Mouse (Mus musculus): Measurements from ENCODE around the gene C1qbp.

The C1qbp gene

GRCm38 (mm10) chr11:70973947-70974346 lies 8.9 kb downstream of the C1qbp start:
- no peak for DNase-seq (ENCODE audit: low spot score)

- DNase-seq (ENCODE audit: low spot score) = no peak
These were observed 10.2 kb downstream of the C1qbp start for GRCm38 (mm10) chr11:70972586-70972985.

DNA sequence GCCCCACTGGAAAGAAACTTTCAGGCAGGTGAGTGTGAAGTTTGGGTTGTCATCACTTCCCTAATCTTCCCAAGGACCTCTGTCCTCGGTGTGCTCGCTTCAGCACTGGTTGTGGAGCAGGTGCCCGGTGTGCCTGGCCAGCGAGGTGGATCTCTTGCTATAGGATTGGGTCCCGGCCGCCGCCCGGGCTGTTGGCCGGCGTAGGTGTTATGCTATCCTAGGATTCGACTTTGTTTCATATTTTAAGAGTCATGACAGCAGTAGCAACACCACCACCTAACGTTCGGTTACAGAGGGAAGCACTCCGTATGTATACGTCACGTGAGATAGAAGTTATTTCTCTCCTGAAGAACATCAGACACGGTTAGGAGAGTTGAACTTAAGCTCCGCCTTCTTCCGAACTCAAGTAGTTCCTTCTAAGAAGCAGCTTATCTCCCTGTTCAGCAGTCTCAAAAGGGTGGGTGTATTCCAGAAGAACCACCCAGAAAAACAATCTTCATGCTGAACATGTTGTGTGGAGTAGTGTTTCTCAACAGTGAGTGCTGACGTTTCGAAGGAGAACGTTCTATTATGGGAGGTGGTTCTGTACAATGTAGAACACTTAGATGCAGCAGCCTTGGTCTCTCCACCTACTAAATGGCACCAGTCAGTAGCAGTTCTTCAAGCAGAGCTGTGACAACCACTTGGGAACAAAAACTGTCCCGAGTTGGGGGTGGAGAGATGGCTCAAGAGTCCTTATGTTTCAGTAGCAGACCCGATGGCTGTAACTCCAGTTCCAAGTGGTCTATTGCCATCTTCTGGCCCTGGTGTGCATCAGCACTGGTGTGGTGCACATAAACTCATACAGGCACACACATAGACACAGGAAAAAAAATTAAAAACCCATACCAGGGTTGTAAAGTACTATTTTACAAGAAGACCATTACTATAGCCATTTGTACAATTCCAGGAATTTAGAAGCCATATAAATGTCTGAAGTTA lies 12.0 kb downstream of the C1qbp start:
- no peak for DNase-seq (ENCODE audit: low spot score)

DNA sequence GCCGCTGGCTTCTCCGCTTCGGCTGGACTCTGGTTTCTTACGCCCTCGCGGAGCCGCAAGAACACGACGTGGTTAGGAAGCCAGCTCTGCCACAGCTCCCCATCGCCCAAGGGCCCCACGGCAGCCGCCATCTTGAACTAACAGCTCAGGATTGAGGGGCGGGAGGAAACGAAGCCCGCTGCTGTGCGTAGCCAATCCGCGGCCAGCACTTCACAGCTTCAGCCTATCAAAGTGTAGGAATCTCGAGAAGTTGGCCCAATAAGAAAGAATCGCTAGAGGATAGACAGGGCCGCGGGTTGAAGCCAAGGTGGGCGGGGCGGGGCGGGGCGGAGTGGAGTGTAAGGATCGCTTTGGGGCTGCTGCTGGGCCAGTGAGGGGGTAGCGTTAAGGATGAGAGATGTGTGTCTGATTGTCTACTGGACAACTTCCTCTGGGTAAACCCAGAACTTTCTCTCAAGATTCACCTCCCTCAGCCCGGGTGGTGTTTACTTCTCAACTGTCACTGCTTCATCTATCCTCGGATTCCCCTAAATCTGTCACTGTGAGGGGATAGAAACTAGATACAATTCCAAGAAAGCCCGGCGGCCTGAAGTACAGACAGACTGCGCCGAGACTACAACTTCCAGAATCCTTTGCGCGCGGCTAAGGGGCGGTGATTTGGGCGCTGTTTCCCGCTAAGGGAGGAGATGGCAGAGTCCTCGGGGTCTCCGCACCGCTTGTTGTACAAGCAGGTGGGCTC lies 12.8 kb downstream of the C1qbp start, which contains the start of the genes Nup88 and Rpain:
Nup88 (minus strand) TSS at position 153 of the 739 bp plus-strand sequence.
Rpain (plus strand) TSS at position 393 of the 739 bp plus-strand sequence.
- peak; percentile 78 for DNase-seq (ENCODE audit: low spot score)

DNA sequence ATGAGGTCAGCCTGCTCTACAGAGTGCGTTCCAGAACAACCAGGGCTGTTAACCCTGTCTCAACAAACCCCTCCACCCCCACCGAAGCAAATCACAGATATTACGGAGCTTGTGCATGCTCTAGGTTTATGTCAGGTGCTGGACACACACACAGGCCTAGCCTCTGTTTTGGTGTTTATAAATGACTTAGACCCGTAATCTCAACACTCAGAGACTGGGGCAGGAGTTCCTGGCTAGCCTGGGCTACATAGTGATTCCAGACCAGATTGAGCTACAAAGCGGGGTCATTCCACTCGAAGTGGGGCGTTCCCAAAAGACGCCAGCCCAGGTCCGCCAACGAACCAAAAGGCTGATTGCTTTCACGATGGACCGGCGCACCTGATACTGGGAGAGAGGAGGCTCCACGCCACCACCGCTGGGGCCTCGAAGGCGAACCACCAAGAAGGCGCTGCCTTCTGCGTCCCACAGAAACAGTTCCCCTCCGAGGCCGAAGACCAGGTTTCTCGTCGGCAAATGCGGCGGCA lies 13.5 kb downstream of the C1qbp start:
- no peak for DNase-seq (ENCODE audit: low spot score)

DNA sequence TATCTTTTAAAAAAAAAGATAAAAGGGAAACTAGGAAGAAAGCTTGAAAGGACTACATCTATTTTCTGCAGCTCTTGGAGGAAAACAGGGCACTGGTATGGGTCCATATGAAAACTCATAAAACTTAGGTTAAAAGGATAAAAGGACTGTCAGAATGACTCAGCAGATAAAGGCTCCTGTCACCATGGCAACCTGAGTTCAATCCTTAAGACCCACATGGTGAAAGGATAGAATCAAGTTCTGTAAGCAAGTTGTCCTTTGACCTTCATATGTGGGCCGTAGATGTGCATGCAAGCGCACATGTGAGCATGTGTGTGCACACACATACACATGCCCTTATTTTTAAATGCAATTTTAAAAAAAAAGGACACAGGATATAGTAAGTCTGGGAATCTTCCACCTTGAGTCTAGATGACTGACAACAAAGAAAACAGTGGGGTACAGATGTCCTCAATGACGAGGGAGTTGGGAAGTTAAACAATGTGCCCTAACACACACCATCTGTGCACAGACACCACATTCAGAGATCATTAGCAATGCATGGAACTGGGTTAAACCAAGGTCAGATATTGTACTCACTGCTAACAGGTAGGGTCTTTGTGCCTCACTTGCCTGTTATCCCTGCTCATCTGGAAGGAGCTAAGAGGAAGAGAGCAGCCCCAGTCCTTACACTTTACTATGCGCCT lies 18.5 kb downstream of the C1qbp start:
- DNase-seq (ENCODE audit: low spot score) = no peak

DNA sequence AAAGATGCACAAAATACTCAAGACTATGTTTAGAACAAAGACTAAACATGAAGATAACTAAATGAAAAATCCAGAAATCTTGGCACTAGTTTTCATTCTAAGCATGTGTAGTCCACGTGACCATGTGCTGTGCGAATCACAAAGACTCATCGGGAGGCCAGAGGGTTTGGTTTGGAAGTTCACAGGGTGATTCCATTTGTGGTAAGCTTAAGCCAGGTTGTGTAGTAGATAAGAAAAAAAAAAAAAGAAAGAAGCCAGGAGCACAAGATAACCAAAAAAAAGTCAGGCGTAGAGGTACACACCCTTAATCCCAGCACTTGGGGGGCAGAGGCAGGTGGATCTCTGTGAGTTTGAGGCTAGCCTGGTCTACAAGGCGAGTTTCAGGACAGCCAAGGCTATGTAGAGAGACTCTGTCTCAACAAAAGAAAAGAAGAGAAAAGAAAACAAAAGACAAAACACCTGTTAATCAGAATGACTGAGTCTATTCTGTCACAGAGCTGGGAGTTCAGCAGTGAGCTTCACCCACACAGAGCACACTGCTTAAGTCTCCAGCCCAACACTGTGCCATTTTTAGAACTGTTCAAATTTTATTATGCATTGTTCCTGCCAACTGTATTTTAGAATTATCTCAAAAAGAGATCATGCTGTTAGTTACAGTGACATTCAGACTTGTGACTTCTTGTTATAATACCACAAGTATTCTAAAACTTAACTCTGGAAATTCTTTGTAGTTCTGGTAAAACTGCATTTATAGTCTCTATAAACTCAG lies 21.9 kb downstream of the C1qbp start:
- no peak for DNase-seq (ENCODE audit: low spot score)

DNA sequence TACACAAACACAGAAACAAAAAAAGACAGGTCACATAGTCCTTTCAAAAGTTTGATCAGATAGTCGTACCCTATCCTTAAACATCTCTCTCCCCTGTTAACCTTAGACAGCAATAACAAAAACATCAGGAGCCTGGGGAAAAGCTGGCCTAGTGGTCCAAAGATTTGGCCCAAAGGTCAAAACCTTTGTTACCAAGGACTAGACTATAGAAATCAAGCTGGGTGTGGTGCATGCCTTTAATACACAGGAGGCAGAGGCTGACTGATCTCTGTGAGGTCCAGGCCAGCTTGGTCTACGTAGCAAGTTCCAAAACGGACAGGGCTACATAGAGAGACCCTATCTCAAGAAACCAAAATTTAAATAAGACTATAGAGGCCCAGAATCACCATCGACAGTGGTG lies 28.1 kb downstream of the C1qbp start:
- DNase-seq (ENCODE audit: low spot score) = no peak

- DNase-seq (ENCODE audit: low spot score) = no peak
These were observed 37.6 kb downstream of the C1qbp start for GRCm38 (mm10) chr11:70944935-70945817.

- DNase-seq (ENCODE audit: low spot score) = no peak
These were observed 39.2 kb downstream of the C1qbp start for GRCm38 (mm10) chr11:70943651-70944050.

- DNase-seq (ENCODE audit: low spot score) = no peak
These were observed 40.2 kb downstream of the C1qbp start for GRCm38 (mm10) chr11:70942596-70942995.

DNA sequence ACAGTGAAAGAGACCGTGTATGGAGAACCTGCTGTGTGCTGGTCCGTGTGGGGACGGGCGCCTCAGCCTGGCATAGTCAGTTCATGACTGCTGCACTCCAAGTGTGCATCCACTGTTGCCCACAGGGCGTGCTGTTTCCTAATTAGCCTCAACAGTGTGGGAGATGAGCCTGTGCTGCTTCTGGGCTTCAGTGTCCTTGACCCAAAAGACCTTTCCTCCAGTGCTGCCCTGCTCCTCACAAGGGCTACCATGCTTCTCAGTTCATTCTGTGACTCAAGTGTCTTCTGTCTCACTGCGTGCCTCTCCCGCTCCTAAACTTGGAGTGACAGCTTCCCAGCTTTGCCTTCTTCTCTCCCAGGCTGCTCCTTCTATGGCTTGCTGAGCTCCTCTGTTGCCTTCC lies 47.5 kb downstream of the C1qbp start:
- no peak for DNase-seq (ENCODE audit: low spot score)

- DNase-seq (ENCODE audit: low spot score) = no peak
These were observed 51.4 kb downstream of the C1qbp start for GRCm38 (mm10) chr11:70931461-70931860.

Measured in urinary bladder, postnatal 25 days (tissue).